Mouse (Mus musculus) heart, embryonic 16.5 days (tissue): ENCODE results near the gene Plagl2. TPM values are rescaled to one million over a fixed set of nuclear protein-coding genes. Genes with fewer than 3 reads are reported as not detected.

Experiments
- ATAC-seq: fragments of 200-750 bp; cut with Nextera tagmentation; replicated peaks from 2 replicates; pipeline ENCODE4 v1.8.0; 2017; ENCODE audit warnings: moderate number of reproducible peaks; ENCODE audit not compliant: insufficient read depth, low FRiP score; ENCODE audit errors: extremely low read depth
- H3K27ac ChIP-seq: fragments of 300-500 bp; sonication (generic); 2 replicates; pipeline ENCODE4 v1.5.1; 2014; ENCODE audit warnings: mild to moderate bottlenecking, low read length, control low read depth, moderate library complexity
- H3K27me3 ChIP-seq: fragments of 300-500 bp; sonication (generic); 2 replicates; pipeline ENCODE4 v1.6.1; 2014; ENCODE audit warnings: low read length, mixed read lengths; ENCODE audit not compliant: control insufficient read depth, insufficient read depth
- H3K36me3 ChIP-seq: fragments of 300-500 bp; sonication (generic); 2 replicates; pipeline ENCODE4 v1.6.1; 2014; ENCODE audit not compliant: control insufficient read depth, insufficient read depth
- H3K4me1 ChIP-seq: fragments of 300-500 bp; sonication (generic); 2 replicates; pipeline ENCODE4 v1.6.1; 2014; ENCODE audit warnings: low read length, mixed read lengths; ENCODE audit not compliant: control insufficient read depth, insufficient read depth
- H3K4me2 ChIP-seq: fragments of 300-500 bp; sonication (generic); 2 replicates; pipeline ENCODE4 v1.6.1; 2014; ENCODE audit warnings: low read depth, mild to moderate bottlenecking, control low read depth, low read length
- H3K4me3 ChIP-seq: fragments of 300-500 bp; sonication (generic); 2 replicates; pipeline ENCODE4 v1.5.1; 2014; ENCODE audit warnings: mild to moderate bottlenecking, control low read depth, low read length
- H3K9ac ChIP-seq: fragments of 300-500 bp; sonication (generic); 2 replicates; pipeline ENCODE4 v1.6.1; 2014; ENCODE audit warnings: low read length, control low read depth
- H3K9me3 ChIP-seq: fragments of 300-500 bp; sonication (generic); replicated peaks from 2 replicates; pipeline ENCODE4 v1.6.1; 2016; ENCODE audit warnings: low read length; ENCODE audit not compliant: control insufficient read depth
- WGBS: fragments of 180-500 bp; shearing (Covaris S2); extraction: QIAGEN DNeasy Blood & Tissue Kit; methylation state at CpG from one replicate; pipeline ENCODE4 v1.1.7; 2014; 5-methylcytosine and 5-hydroxymethylcytosine counted together
- polyA plus RNA-seq: library from polyadenylated mRNA; unstranded; fragments of >200 nt; fragmentation: Nextera tagmentation; extraction: Ambion mirVana; gene quantifications from 2 replicates; pipeline ENCODE4 v1.2.1, GENCODE M21; 2015

Gene Plagl2
- polyA plus RNA-seq, 1 experiment from 2014 or later = 10.3 TPM

GRCm38 (mm10) chr2:153242156-153242555, 930 bp upstream of the Plagl2 start:
- H3K4me2 ChIP-seq = peak overlapping the region; percentile 78
- H3K27ac ChIP-seq = no peak overlapping the region
- WGBS = 63% methylated on average over 6 of the region's 6 CpGs

GRCm38 (mm10) chr2:153240701-153241235, 458 bp downstream of the Plagl2 start:
- WGBS = 1% methylated on average over 27 of the region's 33 CpGs
- Histone ChIP-seq H3K27ac (peak overlapping the region; percentile 92), H3K4me3 (peak overlapping the region; percentile 61), H3K36me3 (peaks cover under 1% of the 10 kb centered on the region; the same call in 1 of the 2 replicates), H3K27me3 (no peaks in the 10 kb centered on the region), H3K4me2 (peak overlapping the region; percentile 78), H3K9ac (peak overlapping the region; percentile 95), H3K4me1 (peaks cover 37% of the 10 kb centered on the region), H3K9me3 (no peaks in the 10 kb centered on the region)
- ATAC-seq = peak; percentile 58

More at GRCm38 (mm10) chr2:153242156-153242555, 930 bp upstream of the Plagl2 start:
- Histone ChIP-seq H3K9ac (peak overlapping the region; percentile 95), H3K4me1 (peaks cover 34% of the 10 kb centered on the region), H3K4me3 (peak overlapping the region; percentile 61), H3K27me3 (no peaks in the 10 kb centered on the region), H3K36me3 (no peaks in the 10 kb centered on the region), H3K9me3 (no peaks in the 10 kb centered on the region)
- ATAC-seq = no peak

- Histone ChIP-seq H3K27me3 (no peaks in the 10 kb centered on the region), H3K4me3 (peak overlapping the region; percentile 61), H3K9me3 (no peaks in the 10 kb centered on the region), H3K4me1 (peaks cover 37% of the 10 kb centered on the region), H3K4me2 (peak overlapping the region; percentile 78), H3K9ac (peak overlapping the region; percentile 95), H3K27ac (peak overlapping the region; percentile 92), H3K36me3 (peaks cover 5% of the 10 kb centered on the region; the same call in 1 of the 2 replicates)
- ATAC-seq = no peak
- 6% methylated on average over 19 of the region's 22 CpGs for WGBS
Observed at GRCm38 (mm10) chr2:153239860-153240480, 1.3 kb downstream of the Plagl2 start.

- peaks cover 9% of the 10 kb centered on the region for H3K36me3 ChIP-seq
- H3K4me2 ChIP-seq = peak overlapping the region; percentile 78
- WGBS = 30% methylated on average over 7 of the region's 7 CpGs
- peaks cover 37% of the 10 kb centered on the region for H3K4me1 ChIP-seq
- H3K9ac ChIP-seq = peak overlapping the region; percentile 95
- no peaks in the 10 kb centered on the region for H3K9me3 ChIP-seq
- peak overlapping the region; percentile 92 for H3K27ac ChIP-seq
- no peaks in the 10 kb centered on the region for H3K27me3 ChIP-seq
- no peak for ATAC-seq
- peak overlapping the region; percentile 61 for H3K4me3 ChIP-seq
Observed at GRCm38 (mm10) chr2:153239021-153239859, 2.0 kb downstream of the Plagl2 start.

- peaks cover 14% of the 10 kb centered on the region for H3K36me3 ChIP-seq
- H3K4me2 ChIP-seq = peak overlapping the region; percentile 78
- H3K9ac ChIP-seq = peak overlapping the region; percentile 47
- peaks cover 37% of the 10 kb centered on the region for H3K4me1 ChIP-seq
- no peak overlapping the region for H3K4me3 ChIP-seq
- H3K27ac ChIP-seq = peak overlapping the region; percentile 92
- 50% methylated on average over 2 of the region's 2 CpGs for WGBS
- ATAC-seq = no peak
- no peaks in the 10 kb centered on the region for H3K27me3 ChIP-seq
- no peaks in the 10 kb centered on the region for H3K9me3 ChIP-seq
Observed at GRCm38 (mm10) chr2:153238406-153238805, 2.8 kb downstream of the Plagl2 start.

- 65% methylated on average over 4 of the region's 4 CpGs for WGBS
- no peak for ATAC-seq
- no peaks in the 10 kb centered on the region for H3K27me3 ChIP-seq
- H3K4me1 ChIP-seq = peaks cover 37% of the 10 kb centered on the region
- peak overlapping the region; percentile 47; the same call in 1 of the 2 replicates for H3K9ac ChIP-seq
- peaks cover 14% of the 10 kb centered on the region for H3K36me3 ChIP-seq
- H3K9me3 ChIP-seq = no peaks in the 10 kb centered on the region
- no peak overlapping the region for H3K4me3 ChIP-seq
- H3K4me2 ChIP-seq = 0 out of 2 replicates have a peak overlapping the region, but pooled peaks have one; percentile 78
- peak overlapping the region; percentile 92 for H3K27ac ChIP-seq
Observed at GRCm38 (mm10) chr2:153237891-153238290, 3.3 kb downstream of the Plagl2 start.

GRCm38 (mm10) chr2:153237193-153237592, 4.0 kb downstream of the Plagl2 start:
- H3K4me1 ChIP-seq = peaks cover 30% of the 10 kb centered on the region
- no peak overlapping the region for H3K9ac ChIP-seq
- WGBS = 71% methylated on average over 4 of the region's 4 CpGs
- ATAC-seq = no peak
- no peaks in the 10 kb centered on the region for H3K27me3 ChIP-seq
- no peak overlapping the region for H3K27ac ChIP-seq
- H3K9me3 ChIP-seq = no peaks in the 10 kb centered on the region
- H3K4me2 ChIP-seq = no peak overlapping the region
- peaks cover 18% of the 10 kb centered on the region for H3K36me3 ChIP-seq
- H3K4me3 ChIP-seq = no peak overlapping the region

GRCm38 (mm10) chr2:153228523-153228922, 12.7 kb downstream of the Plagl2 start:
- 69% methylated on average over 5 of the region's 5 CpGs for WGBS
- peaks cover 10% of the 10 kb centered on the region for H3K4me1 ChIP-seq
- no peak for ATAC-seq

More at GRCm38 (mm10) chr2:153228523-153228922, 12.7 kb downstream of the Plagl2 start:
- Histone ChIP-seq H3K27me3 (no peaks in the 10 kb centered on the region), H3K9ac (0 out of 2 replicates have a peak overlapping the region, but pooled peaks have one; percentile 13), H3K36me3 (peaks cover 38% of the 10 kb centered on the region), H3K4me3 (no peak overlapping the region), H3K4me2 (no peak overlapping the region), H3K9me3 (no peaks in the 10 kb centered on the region), H3K27ac (no peak overlapping the region)
